Mouse (Mus musculus) urinary bladder, postnatal 10 days (tissue): ENCODE data around the gene Cacna2d4.
"Not testable (repeated sequence)": the region's sequence is repeated elsewhere in the genome, so short reads cannot be mapped to it uniquely, and the experiment has no call there.

Source experiments
- DNase-seq: peaks from one replicate; pipeline ENCODE4 v3.0.0; 2022; ENCODE audit warnings: low spot score

Gene Cacna2d4

DNA sequence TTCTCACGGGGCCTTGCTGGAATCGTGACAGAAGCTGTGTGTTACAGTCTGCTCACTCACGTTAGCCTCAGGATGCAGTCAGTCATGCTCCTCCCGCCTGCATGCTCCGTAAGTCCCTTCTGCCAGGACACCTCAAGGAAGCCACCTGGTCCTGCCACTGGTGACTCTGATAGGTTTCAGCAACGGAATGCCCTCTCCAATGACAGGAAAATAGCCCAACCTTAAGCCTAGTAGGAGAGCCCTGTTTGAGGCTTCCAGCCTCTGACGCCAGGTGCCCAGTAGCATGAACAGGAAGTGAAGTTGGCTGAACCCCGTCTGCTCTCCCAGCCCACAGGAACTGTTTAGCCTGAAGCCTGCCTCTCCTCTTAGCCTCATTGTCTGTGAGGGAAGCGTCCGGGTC is 109.9 kb downstream of the Cacna2d4 start:
- no peak for DNase-seq

DNA sequence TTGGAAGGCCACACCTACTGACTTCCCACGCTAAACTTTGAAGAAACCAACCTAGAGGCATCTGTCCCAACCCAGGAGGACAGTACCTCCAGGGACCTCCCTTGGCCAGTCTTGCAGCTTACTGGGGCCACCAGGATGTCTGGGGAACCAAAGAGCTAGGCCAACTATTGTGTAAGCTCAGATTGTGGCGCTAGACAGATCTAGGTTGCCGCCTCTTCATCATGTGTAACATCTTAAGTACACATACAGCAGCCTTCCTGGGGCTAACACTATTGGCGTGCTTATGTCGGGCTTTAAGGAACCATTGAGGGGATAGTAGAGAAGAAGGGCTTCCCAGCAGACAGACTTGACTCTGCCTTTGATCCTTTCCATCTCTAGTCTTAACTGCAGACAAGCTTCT is 111.5 kb downstream of the Cacna2d4 start:
- no peak for DNase-seq

DNA sequence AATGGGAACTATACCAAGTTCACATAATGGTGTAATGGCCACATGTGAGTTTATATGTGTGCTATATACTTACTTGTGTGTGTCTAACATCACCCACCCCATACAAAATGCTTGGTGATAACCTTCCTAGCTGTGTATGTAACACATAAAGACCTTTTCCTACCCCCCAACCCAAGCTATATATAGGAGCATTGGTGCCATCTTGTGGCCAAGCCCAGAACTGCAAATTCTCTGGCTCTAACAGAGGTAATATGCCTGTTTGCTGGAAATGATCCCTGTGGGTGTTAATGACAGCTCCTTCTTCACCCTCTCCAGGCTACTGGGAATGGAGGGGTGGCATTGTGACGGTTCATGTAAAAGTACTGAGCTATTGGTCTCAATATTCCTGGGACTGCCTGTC is 111.9 kb downstream of the Cacna2d4 start:
- DNase-seq: peak; percentile 59

DNA sequence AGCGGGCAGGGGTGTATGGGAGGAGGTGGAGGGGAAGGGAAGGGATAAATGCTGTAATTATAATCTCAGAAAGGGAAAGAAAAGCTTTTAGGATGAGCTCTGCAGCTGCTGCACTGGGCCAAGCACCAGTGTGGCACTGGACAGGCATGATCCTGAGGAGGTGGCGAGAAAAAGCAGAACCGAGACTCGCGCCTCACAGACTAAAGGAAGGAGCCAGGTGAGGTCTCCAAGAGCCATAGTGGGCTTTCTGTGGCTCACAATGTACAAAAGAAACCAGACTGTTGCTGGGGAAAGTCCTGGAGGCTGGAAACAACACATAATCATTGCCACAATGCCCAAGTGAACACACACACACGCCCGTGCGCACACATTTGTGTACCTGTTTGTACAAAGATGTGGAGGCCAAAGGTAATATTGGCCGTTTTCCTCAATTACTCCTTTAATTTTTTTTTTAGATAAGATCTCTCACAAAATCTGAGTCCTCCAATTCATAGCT is 114.4 kb downstream of the Cacna2d4 start:
- DNase-seq: no peak

DNA sequence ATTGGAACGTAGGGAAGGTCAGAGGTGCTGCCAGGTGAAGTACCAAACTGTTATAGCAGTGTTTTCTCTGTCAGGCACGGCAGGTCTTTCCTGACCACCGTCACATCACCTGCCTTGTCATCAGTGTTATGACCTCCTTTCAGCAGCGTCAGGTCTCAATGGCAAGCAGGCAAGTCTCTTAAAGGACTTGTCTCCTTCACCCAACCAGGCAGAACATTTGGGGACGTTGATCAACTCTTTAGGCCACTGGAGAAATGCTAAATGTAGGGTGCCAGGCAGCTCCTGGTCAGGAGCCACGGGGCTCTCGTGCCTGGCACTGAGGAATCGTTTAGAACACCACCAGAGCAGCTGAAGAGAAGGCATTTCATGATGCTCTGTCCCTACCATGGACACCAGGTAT is 115.3 kb downstream of the Cacna2d4 start:
- DNase-seq: no peak

DNA sequence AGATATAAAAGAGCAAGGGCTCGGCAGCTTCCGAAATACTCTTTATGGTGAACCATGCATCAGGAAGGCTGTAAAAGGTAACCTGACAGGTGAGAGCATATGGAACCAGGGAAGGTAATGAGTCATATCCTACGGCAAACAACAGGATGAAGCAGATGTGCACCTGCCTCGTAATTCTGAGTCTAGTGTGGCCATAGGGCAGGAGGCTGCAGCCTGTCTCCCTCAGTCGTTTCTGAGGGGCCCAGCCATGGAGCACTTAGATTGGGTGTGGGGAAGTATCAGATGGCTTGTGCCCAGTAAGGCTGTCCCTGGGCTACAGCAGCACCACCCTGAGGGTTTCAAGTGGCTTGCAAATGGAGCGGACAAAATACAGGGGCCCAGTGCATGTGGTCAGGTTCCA is 116.2 kb downstream of the Cacna2d4 start:
- no peak for DNase-seq

DNA sequence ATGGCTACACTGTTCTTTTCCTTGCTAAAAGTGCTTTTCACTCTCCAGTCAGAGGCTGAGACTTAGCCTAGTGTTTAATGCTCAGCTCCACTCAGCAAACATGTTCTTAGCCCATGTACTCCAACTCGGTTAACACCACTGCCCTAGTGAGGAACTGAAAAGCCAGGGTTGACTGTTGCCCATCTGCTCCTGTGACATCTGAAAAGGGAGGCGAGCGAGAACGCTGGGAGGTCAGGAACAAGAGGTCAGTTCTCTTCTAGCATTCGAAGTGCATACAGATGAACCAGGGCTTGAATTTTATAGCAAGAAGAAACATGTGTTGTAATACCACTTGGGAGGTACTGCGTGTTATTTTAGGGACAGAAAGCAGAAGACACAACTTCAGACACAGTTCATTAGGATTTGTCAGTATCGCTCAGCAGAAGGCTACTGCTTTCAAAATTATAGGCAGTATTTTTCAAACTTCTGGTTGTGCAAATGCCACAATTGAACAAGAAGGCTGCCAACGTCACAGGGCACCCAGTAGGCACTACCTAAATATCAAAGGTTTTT is 121.8 kb downstream of the Cacna2d4 start:
- no peak for DNase-seq

DNA sequence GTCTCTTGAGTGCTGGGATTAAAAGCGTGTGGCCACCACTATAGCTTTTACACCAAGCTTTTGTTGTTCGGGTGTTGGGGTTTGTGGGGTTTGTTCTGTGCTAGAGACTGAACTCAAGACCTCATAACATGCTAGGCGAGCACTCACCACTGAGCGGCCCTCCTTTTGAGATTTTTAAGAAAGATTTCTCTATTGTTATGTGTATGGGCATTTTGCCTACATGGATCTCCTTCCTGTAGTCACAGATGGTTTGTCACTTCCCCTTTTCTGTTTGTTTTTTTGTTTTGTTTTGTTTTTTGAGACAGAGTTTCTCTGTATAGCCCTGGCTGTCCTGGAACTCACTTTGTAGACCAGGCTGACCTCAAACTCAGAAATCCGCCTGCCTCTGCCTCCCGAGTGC is 123.9 kb downstream of the Cacna2d4 start:
- DNase-seq: not testable (repeated sequence)

DNA sequence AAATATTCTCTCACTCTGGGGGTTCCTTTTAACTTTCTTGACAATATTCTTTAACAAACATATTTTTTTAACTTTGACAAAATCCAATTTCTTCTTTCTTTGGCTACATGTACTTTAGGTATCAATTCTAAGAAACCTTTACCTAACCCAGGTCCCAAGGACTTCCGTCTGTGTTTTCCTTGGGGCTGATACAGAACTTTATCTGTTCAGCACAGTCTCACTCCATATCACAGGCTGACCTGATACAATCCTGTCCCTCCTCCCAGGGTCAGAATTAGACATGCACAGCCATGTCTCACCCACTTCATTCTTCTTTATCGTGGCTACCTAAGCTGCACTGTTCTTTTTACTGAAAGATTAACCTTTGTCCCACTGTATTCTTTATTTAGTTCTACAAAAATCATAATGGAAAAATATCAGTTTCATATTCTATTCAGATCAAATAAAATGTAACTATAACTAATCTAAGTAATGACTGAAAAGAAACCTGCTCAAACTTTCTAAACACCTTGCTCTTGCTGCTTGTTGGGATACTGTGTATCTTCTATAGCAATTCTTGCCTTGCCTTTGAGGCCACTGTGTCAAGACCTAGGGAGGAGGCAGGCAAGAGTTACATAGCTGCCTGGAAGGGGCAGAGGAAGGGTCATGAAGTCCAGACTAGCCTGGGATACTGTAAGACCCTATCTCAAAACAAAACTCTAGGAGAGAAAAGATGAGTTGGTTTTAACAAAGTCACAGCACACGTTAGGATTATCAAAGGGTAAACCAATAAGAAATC is 124.8 kb downstream of the Cacna2d4 start:
- no peak for DNase-seq

DNA sequence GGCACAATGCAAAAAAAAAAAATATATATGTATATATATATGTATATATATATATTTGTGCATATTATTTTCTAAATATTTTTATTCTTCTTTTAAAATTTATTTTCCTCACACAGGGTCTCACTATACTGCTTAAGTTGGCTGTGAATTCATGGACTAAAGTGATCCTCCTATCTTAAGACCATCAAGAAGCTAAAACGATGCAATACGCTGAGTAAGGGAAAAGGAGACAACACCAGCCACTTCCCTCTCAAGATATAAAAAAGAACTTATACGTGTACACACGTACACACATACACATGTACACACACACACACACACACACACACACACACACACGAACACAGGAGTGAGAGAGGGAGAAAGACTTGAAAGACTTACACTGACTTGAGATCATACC is 127.3 kb downstream of the Cacna2d4 start:
- no peak for DNase-seq

DNA sequence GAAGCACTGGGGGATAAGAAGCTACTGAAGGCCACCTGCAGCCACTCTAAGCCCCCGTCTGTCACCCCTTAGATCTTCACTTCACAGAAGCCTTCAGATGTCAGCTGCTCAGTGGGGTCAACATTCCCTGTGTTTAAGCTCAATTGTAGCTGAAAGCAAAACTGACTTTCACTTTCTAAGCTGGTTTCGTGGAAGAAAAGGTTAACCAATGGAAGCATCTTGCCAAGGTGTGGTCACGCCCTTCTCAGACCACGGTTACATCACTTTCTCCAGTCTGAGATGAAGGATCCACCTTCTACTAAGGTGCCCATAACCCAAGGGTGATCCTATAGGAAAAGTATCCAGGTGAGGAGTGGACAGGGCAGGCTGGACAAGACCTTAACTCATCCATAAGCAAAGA is 130.5 kb downstream of the Cacna2d4 start:
- not testable (repeated sequence) for DNase-seq

DNA sequence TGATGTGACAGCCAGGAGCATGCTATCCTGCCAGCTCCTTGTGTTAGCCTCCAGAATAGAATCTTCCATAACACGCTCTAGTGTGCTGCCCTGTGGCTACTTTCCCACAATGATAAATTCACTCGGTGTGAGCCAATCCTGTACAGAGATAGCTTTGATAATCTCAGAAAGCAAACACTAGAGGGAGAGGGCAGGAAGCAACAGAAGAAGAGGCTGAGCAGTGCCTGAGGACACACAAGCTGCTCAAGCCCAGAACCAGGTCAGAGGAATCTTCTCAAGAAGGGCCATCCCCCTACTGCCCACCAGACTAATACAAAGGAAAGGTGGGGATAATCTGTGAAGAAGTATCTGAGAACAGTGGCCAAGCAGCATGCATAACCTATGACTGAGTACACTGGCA is 131.1 kb downstream of the Cacna2d4 start:
- no peak for DNase-seq

DNA sequence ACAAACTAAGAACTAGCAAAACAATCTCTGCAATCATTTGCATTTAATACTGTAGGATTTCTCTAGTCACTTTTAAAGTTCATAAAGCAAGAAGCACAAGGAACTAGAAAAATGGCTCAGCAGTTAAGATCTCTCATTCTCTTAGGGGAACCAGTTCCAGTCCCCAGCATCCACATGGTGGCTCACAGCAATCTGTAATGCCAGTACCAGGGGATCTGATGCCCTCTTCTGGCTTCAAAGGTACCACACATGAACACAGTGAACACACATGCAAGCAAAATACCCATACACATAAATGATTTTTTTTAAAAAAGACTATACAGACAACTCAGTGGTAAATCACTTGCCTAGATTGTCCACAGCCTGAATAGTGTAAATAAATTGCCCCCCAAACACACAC is 135.3 kb downstream of the Cacna2d4 start:
- DNase-seq: no peak

DNA sequence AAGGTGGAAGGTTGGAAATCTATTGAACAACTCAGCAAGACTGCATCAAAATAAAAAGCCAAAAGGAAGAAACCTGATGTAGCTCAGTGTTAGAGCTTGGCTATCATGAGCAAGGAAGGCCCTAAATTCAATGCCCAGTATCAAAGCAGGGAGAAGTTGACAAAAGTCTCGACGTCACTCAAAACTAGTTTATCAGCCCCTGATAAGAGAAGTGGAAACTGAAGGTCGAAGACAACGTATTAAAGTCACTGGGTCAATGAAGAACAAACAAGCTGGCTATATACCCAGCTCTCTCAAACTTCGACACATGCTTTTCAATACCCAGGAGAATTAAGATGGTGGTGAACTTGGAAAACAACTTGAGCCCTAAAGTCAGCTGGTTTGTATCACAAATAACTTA is 135.9 kb downstream of the Cacna2d4 start:
- DNase-seq: no peak

DNA sequence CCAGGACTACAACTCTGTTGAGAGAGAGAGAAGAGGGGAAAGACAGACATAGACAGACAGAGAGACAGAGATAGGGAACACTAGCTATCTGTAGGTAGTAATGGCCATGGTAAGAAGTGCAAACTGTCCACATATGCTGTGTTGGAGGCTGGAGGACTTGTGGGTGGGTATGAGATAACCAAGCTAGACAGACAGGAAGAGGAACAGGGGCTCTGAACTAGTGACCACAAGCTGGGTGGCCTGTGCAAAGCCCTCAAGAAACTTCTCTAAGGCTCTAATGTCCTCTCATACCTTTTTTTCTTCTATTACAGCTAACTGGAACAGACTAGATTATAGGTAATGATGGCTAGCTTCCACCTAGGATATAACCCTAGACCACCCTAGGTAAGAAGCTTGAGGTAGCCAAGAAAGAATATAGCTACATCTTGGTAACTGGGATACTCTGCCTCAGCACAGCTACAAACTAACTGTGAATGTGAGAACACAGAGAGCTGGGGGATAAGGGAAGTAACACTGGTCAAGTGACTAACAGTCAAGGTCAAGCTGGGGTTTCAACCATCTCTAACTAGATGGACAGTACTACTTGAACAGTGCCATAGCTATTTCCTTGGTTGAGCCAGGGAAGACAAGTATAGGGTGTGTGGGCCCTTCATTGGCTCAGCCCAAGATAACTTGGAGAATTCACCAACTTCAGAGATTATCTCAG is 136.8 kb downstream of the Cacna2d4 start:
- no peak for DNase-seq

DNA sequence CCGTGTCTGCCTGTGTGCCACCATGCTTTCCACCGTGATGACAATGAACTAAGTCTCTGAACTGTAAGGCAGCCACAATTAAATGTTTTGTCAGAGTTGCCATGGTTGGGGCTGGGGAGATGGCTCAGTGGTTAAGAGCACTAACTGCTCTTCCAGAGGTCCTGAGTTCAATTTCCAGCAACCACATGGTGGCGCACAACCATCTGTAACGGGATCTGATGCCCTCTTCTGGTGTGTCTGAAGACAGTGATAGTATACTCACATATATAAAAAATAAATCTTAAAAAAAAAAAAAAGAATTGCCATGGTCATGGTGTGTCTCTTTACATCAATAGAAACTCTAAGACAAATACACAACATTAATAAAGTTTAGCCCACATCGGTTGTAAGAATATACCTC is 138.7 kb downstream of the Cacna2d4 start:
- DNase-seq: no peak

DNA sequence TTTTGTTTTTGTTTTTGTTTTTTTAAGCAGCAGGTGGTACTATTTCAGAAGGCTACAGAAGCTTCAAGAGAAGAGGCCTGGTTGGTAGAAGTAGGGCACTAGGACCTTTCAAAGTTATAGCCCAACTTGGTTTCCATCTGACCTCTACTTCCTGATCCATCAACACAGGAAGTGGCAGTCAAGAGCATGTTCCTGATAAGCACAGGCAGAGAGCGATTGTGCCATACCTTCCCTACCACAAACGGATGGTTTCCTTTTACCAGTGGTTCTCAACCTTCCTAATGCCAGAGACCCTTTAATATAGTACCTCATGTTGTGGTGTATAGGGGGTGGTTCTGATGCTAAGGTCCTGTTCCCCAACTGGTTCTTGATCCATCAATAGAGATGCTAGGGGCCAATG is 141.3 kb downstream of the Cacna2d4 start:
- DNase-seq: no peak

DNA sequence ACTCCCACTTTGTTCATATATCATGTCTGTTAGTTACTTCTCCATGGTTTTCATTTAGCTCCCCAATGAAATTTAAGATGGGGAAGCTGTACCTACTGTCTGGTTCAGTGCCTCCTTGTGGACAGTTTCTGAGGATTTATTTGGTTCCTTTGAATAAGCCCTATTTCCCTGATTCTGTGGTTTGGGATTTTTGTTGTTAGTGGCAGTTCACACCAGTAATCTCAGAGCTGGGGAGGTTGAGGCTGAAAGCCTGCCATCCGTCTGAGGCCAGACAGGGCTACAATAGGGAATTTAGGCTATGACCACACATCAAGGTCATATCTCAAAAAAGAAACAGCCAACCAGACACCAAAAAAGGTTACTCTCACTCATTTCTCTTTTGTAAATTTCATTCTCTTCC is 142.3 kb downstream of the Cacna2d4 start:
- no peak for DNase-seq

DNA sequence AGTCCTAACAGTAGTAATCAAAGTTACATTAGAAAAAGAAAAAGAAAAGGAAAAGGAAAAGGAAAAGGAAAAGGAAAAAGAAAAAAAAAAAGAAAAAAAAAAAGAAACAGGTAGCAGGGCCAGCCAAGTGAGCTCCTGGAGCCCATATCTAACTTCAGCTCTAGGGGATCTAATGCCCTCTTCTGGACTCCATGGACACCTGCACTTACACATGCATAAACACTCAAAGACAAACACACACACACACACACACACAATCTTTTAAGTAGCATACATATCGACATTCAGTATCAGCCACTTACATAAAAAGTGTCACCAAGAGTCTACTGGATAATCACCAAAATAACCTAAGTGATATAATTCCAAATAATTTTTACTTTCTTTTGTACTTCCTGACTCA is 149.3 kb downstream of the Cacna2d4 start:
- DNase-seq: no peak

DNA sequence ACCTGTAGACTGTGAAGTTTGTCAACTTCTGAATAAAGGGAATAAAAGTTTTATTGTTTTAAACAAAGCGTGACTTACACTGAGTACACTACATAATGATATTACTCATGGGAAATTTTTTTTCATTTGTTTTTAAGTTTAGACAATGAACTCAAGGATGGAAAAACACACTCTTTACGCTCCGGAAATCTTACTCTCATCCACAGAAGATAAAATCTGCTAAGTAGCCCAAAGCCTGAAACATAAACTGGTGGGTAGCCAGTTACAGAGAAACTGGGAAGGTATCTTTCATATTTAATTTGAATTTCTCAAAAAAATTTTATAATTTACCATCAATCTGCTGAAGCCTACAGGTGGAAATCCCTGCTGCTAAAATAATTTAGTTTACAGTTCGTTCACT is 150.1 kb downstream of the Cacna2d4 start:
- no peak for DNase-seq

DNA sequence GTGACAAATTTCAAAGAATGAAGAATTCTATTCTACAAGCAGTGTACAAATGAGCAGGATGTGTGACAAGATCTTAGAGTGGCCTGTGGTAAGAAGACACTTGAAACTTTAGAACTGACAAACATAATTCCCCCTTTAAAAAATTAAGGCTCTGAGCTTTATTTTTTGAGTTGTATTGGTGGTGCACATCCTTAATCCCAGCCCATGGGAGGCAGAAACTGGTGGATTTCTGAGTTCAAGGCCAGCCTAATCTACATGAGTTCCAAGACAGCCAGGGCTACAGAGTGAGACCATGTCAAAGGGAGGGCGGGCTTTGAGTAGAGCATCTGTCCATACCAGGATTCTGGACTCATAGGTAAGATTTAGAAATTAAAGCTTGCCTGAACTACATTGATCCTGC is 150.5 kb downstream of the Cacna2d4 start:
- DNase-seq: no peak

DNA sequence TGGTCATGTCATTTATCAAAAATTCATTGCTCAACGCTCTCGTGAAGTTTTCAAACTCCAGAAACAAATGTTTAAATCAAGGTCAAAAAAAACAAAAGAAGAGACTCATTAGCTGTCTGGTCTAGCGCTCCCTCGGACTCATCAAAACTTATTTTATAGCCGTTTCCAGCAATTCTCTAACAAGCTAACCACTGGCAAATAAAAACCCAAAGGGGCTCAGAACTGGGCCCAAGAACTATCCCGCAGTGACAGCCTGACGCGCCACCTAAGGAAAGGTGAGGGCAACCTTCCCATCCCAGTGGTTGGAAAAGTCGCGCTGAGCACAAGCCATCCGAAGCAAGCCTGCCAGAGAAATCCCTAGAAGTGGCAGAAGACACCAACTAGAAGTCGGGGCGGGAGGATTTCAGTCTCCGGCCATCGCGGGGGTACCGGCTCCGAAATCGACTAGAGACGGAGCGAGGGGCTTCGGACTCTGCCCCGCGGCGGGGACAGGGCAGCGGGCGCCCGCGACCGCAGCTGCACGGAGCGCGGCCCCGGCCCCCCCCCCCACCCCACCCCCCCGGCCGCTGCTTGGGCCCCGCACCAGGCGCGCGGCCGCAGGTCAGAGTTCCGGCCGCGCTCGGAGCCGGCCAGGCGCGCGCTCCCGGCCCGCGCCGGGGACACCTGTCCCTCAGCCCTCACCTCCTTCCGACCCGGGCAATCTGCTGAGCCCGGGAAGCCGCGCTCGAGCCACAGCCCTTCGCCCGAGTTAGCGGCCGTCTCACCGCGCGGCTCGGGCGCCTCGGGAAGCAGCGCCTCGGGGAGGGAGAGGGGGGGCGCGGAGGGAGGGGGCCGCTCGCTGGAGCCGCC is 151.7 kb downstream of the Cacna2d4 start:
- no peak for DNase-seq
